Mouse (Mus musculus) myocyte (in vitro differentiated cells): ENCODE measurements around the gene Slc12a8. TPM values are rescaled to one million over a fixed set of nuclear protein-coding genes. Genes with fewer than 3 reads are reported as not detected.

ENCODE experiments used
- H3K27me3 ChIP-seq: one replicate; pipeline ENCODE4 v1.6.1; 2011; ENCODE audit not compliant: control insufficient read depth, insufficient read depth, insufficient read length
- H3K36me3 ChIP-seq: one replicate; pipeline ENCODE4 v1.6.1; 2011; ENCODE audit not compliant: control insufficient read depth, insufficient read depth
- H3K4me2 ChIP-seq: one replicate; pipeline ENCODE4 v1.6.1; 2011; ENCODE audit warnings: low read depth, control low read depth
- H3K4me3 ChIP-seq: one replicate; pipeline ENCODE4 v1.5.1; 2011; ENCODE audit warnings: mild to moderate bottlenecking, control low read depth, moderate library complexity
- H3K79me2 ChIP-seq: one replicate; pipeline ENCODE4 v1.6.1; 2011; ENCODE audit not compliant: control insufficient read depth, insufficient read depth
- H3ac ChIP-seq: one replicate; pipeline ENCODE4 v1.6.1; 2011; ENCODE audit not compliant: control insufficient read depth, insufficient read length
- CEBPB ChIP-seq: IDR thresholded peaks from 2 replicates; pipeline ENCODE4 v1.6.1; 2011; ENCODE audit warnings: mild to moderate bottlenecking, moderate library complexity; ENCODE audit not compliant: poor library complexity, insufficient read depth, severe bottlenecking
- E2F4 ChIP-seq: IDR thresholded peaks from one replicate; pipeline ENCODE4 v1.6.1; 2011; ENCODE audit warnings: mild to moderate bottlenecking, control low read depth, moderate library complexity; ENCODE audit not compliant: insufficient read depth
- MAX ChIP-seq: IDR thresholded peaks from one replicate; pipeline ENCODE4 v1.6.1; 2011; ENCODE audit warnings: low read depth, mild to moderate bottlenecking, control low read depth
- MYOD1 ChIP-seq, 3 experiments: IDR thresholded peaks; one replicate each; pipeline ENCODE4 v1.6.1; 2011; ENCODE audit warnings: control low read depth in 2 of 3, low read depth in 2 of 3, mild to moderate bottlenecking in 2 of 3, moderate library complexity in 1 of 3; ENCODE audit not compliant: insufficient read length in 2 of 3, control insufficient read depth in 1 of 3
- MYOG ChIP-seq, 3 experiments: IDR thresholded peaks; one replicate each; pipeline ENCODE4 v1.6.1; 2011; ENCODE audit warnings: control low read depth in 2 of 3, low read depth in 2 of 3, mild to moderate bottlenecking in 2 of 3; ENCODE audit not compliant: insufficient read length in 2 of 3, control insufficient read depth in 1 of 3, insufficient read depth in 1 of 3
- POLR2A ChIP-seq: IDR thresholded peaks from one replicate; pipeline ENCODE4 v1.6.1; 2011; ENCODE audit warnings: low read depth, mild to moderate bottlenecking, control low read depth, moderate library complexity; ENCODE audit not compliant: insufficient read length
- POLR2AphosphoS2 ChIP-seq: IDR thresholded peaks from one replicate; pipeline ENCODE4 v1.6.1; 2011; ENCODE audit warnings: low read depth, control low read depth; ENCODE audit not compliant: insufficient read length
- REST ChIP-seq: IDR thresholded peaks from one replicate; pipeline ENCODE4 v1.6.1; 2011; ENCODE audit warnings: mild to moderate bottlenecking, control low read depth, moderate library complexity; ENCODE audit not compliant: insufficient read depth, insufficient read length
- SRF ChIP-seq: IDR thresholded peaks from one replicate; pipeline ENCODE4 v1.6.1; 2011; ENCODE audit warnings: low read depth; ENCODE audit not compliant: control insufficient read depth, insufficient read length
- TCF12 ChIP-seq: IDR thresholded peaks from one replicate; pipeline ENCODE4 v1.6.1; 2011; ENCODE audit warnings: mild to moderate bottlenecking, control low read depth; ENCODE audit not compliant: poor library complexity, insufficient read depth, severe bottlenecking
- TCF3 ChIP-seq: IDR thresholded peaks from one replicate; pipeline ENCODE4 v1.6.1; 2011; ENCODE audit warnings: low read depth, control low read depth; ENCODE audit not compliant: insufficient read length
- USF1 ChIP-seq: IDR thresholded peaks from one replicate; pipeline ENCODE4 v1.6.1; 2011; ENCODE audit warnings: low read depth, mild to moderate bottlenecking, control low read depth, moderate library complexity
- polyA plus RNA-seq: library from polyadenylated mRNA; unstranded; fragments of >200 nt; fragmentation: generic; extraction: Trizol; gene quantifications from one replicate; pipeline ENCODE4 v1.2.1, GENCODE M21; 2012; ENCODE audit warnings: missing spikeins

Slc12a8 gene
- polyA plus RNA-seq, 1 experiment: 0.42 TPM

DNA sequence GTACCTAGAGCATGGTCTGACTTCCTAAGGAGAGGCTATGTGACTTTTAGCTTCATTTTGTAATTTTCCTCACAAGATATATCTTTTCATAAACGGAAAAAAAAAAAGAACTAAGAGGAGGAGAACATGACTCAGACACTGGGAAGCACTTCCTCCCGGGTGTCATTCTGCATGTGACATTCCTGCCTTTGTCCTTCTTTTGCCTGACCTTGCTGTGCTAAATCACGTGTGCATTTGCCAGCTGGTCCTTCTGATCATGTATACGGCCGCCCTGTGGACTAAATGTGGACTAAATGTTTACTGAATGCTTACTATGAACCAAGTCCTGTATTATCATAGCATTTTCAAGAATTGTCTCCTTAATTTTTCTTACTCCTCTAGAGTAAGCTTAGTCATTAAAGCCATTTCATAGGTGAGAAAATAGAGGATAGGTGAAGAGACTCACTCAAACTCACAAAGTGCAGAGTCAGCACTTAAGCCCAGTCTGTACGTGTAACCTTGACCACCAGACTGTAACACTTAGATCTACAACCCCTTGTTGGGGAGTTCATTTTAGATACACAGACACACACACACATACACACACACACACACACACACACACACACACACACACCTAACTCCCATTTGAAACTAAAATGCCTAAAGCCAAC lies 2.9 kb downstream of the Slc12a8 start:
- H3K36me3 ChIP-seq: no peaks in the 10 kb centered on the region
- H3K27me3 ChIP-seq: no peaks in the 10 kb centered on the region
- TF ChIP-seq POLR2A (no peak), CEBPB (no peak), MYOG (IDR thresholded peaks at IDR 0.05; ENCODE audit: control insufficient read depth in 1 of 3, insufficient read depth in 1 of 3, insufficient read length in 2 of 3, low read depth in 2 of 3) (no peak)
- H3ac ChIP-seq: no peak overlapping the region
- no peaks in the 10 kb centered on the region for H3K79me2 ChIP-seq
- H3K4me3 ChIP-seq: no peak overlapping the region
- H3K4me2 ChIP-seq: no peak overlapping the region

DNA sequence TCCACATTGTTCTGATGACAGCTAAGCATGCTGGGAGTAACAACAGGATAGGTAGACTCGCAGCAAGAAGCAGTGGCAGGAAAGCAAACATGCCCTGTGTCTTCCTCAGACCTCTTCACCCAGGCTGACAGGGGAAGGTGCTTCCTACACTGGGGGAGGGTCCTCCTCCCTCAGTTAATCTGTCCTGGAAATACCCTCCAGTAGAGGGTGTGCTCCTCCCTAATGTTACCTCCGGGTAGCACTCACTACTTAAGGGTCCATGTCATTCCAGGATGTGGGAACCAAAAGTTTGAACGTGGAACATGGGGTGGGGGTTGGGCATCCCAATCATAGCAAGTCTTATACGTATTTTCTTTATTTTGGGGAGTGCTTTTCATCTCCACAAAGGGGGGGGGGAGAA lies 5.4 kb downstream of the Slc12a8 start:
- H3K4me2 ChIP-seq: no peak overlapping the region
- H3K27me3 ChIP-seq: no peaks in the 10 kb centered on the region
- H3K4me3 ChIP-seq: no peak overlapping the region
- H3ac ChIP-seq: no peak overlapping the region
- no peaks in the 10 kb centered on the region for H3K36me3 ChIP-seq
- no peaks in the 10 kb centered on the region for H3K79me2 ChIP-seq
- TF ChIP-seq TCF12: no peak

DNA sequence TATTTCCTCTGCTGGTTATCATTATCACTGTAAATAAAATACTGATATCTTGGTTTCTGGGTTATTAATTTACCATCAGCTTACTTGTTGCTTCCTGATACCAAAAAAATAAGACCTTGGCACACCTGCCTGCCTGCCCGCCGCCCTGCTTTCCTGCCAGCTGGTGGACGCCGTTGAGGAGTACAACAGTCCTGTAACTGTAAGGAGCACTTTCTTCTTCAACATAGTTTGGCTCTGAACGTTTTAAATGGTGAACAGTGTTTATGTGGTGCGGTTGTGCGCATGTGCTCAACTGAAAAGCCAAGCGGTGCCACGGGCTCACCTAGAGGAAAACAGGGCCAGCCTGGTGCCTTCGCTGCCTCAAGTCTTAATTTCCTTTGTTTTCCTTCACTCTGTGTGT lies 6.4 kb downstream of the Slc12a8 start:
- Histone ChIP-seq H3K27me3 (no peaks in the 10 kb centered on the region), H3K4me3 (no peak overlapping the region), H3ac (no peak overlapping the region), H3K4me2 (no peak overlapping the region), H3K79me2 (no peaks in the 10 kb centered on the region), H3K36me3 (no peaks in the 10 kb centered on the region)
- TF ChIP-seq TCF3: no peak

- H3K79me2 ChIP-seq: no peaks in the 10 kb centered on the region
- H3K4me3 ChIP-seq: no peak overlapping the region
- H3ac ChIP-seq: no peak overlapping the region
- H3K4me2 ChIP-seq: no peak overlapping the region
- no peak for TF ChIP-seq MAX
- no peak for TF ChIP-seq REST
- TF ChIP-seq CEBPB: no peak
- TF ChIP-seq TCF12: no peak
- TF ChIP-seq USF1: no peak
- no peak for TF ChIP-seq SRF
- TF ChIP-seq POLR2A: no peak
- TF ChIP-seq MYOD1 (IDR thresholded peaks at IDR 0.05; ENCODE audit: control insufficient read depth in 1 of 3, insufficient read length in 2 of 3, low read depth in 2 of 3): peak in 2 of 3 experiments; percentile 44 to 80
- TF ChIP-seq MYOG (IDR thresholded peaks at IDR 0.05; ENCODE audit: control insufficient read depth in 1 of 3, insufficient read depth in 1 of 3, insufficient read length in 2 of 3, low read depth in 2 of 3): peak in 2 of 3 experiments; percentile 72 to 78
- no peak for TF ChIP-seq E2F4
- TF ChIP-seq TCF3: no peak
- TF ChIP-seq POLR2AphosphoS2: no peak
- H3K27me3 ChIP-seq: no peaks in the 10 kb centered on the region
- H3K36me3 ChIP-seq: no peaks in the 10 kb centered on the region
These were observed 12.7 kb downstream of the Slc12a8 start for GRCm38 (mm10) chr16:33529502-33530454.

DNA sequence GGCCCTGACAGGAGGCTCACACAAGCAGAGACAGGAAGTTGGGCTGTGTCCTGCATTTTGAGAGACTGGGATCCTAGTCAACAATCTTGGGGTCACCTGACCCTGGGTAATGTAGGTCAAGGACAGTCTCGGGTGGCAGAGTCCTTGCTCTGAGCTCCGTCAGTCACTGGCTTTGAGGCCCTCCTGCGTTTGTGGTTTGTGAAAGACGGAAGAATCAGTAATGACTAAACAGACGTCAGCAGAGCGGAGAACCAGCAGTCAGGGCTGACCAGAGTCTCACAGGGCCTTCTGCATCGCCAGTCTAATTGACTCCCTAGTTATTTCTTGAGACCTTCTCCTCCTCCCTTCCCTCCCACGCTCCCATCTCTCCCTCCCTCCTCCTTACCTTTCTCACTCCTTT lies 14.1 kb downstream of the Slc12a8 start:
- TF ChIP-seq TCF3: no peak
- no peak for TF ChIP-seq MYOD1 (IDR thresholded peaks at IDR 0.05; ENCODE audit: control insufficient read depth in 1 of 3, insufficient read length in 2 of 3, low read depth in 2 of 3)
- no peak for TF ChIP-seq CEBPB
- TF ChIP-seq SRF: no peak
- TF ChIP-seq REST: no peak
- TF ChIP-seq POLR2A: no peak
- TF ChIP-seq TCF12: no peak
- no peak for TF ChIP-seq POLR2AphosphoS2
- TF ChIP-seq MYOG (IDR thresholded peaks at IDR 0.05; ENCODE audit: control insufficient read depth in 1 of 3, insufficient read depth in 1 of 3, insufficient read length in 2 of 3, low read depth in 2 of 3): no peak
- no peak for TF ChIP-seq MAX
- no peak for TF ChIP-seq USF1
- H3K79me2 ChIP-seq: no peaks in the 10 kb centered on the region
- H3K36me3 ChIP-seq: no peaks in the 10 kb centered on the region
- H3K4me3 ChIP-seq: no peak overlapping the region
- no peak overlapping the region for H3K4me2 ChIP-seq
- no peaks in the 10 kb centered on the region for H3K27me3 ChIP-seq
- H3ac ChIP-seq: no peak overlapping the region
